Mouse (Mus musculus) kidney, adult 2 months (tissue): ENCODE measurements at regions not wholly inside any gene's neighbourhood (a gene's known extent, or its start where the extent isn't known, plus 50 kb on each side); places are given as distances from the start of the nearest gene placed in this dataset.

Experiments used
- CTCF ChIP-seq: fragments of 200-500 bp; conservative IDR thresholded peaks from 2 replicates; pipeline ENCODE4 v1.5.1; 2011; ENCODE audit warnings: low read depth, mild to moderate bottlenecking, control low read depth, low read length, moderate library complexity, mixed read lengths; ENCODE audit not compliant: insufficient read depth, insufficient read length
- POLR2A ChIP-seq: fragments of 200-500 bp; IDR thresholded peaks from one replicate; pipeline ENCODE4 v1.6.1; 2011; ENCODE audit warnings: low read depth, low read length, control low read depth

GRCm38 (mm10) chr15:11729381-11729780 lies 177.7 kb downstream of the Npr3 start:
- TF ChIP-seq CTCF (no peak), POLR2A (no peak)
